In genomic region chr9:122156389-122157078, GRCm38 (mm10) we compare ENCODE assay signal across 12 mouse cellular contexts. TPM values are rescaled to one million over a fixed set of nuclear protein-coding genes. Genes with fewer than 3 reads are reported as not detected.
A peak's percentile ranks its signal among the peaks of the same experiment; 100 is the strongest.
DNase-seq lines count a peak whose midpoint lies in the region; TF ChIP-seq lines count a peak whose summit lies in the region.
"Had no signal": no experiment of that assay in that cellular context is flagged by ENCODE, and none has a peak within 500 bp of the region (broad histone marks: within the 10 kb centered on the region; RNA-seq: fewer than 3 reads in every experiment).

No protein-coding gene starts in this region.

- TF ChIP-seq CTCF in spleen, adult 2 months (IDR thresholded peaks at IDR 0.05; ENCODE audit: extremely low read depth, insufficient read depth, insufficient read length, insufficient replicate concordance): peak; percentile 38; the same call in 1 of the 2 replicates
- TF ChIP-seq CTCF in bone marrow macrophage, adult 2 months (IDR thresholded peaks at IDR 0.05; ENCODE audit: low read depth, low read length): peak; percentile 58; the same call in 1 of the 2 replicates

- peak; percentile 11 for DNase-seq in heart, postnatal 4 days
- DNase-seq in heart, postnatal 14 days: no peak
- DNase-seq in spleen, adult 2 months (ENCODE audit: low read depth in 1 of 2, low spot score in 2 of 2): no peak
- no peak for DNase-seq in spleen, postnatal 36 days (ENCODE audit: low spot score in 2 of 2)
- peak; percentile 19 for DNase-seq in splenic B cell, adult 2 months (ENCODE audit: low read depth, low spot score)
- DNase-seq in natural killer cell, adult 2 months (ENCODE audit: low spot score in 2 of 2): no peak
- no peak for DNase-seq in cerebellum, postnatal 10 days
- DNase-seq: adrenal gland, adult 8-10 months; right cerebral cortex, postnatal 4 days had no signal

- no peaks in the 10 kb centered on the region for H3K4me1 ChIP-seq in spleen, adult 2 months (ENCODE audit: control insufficient read depth, insufficient read depth, insufficient read length)
- peaks cover 2% of the 10 kb centered on the region; the same call in 1 of the 2 replicates for H3K4me1 ChIP-seq in bone marrow macrophage, adult 2 months (ENCODE audit: control insufficient read depth, insufficient read depth, low read length)
- H3K4me1 ChIP-seq: forebrain, embryonic 15.5 days; lung, embryonic 15.5 days had no signal

- H3K27me3 ChIP-seq in spleen, adult 2 months (ENCODE audit: control insufficient read depth, insufficient read depth, low read length): no peaks in the 10 kb centered on the region
- H3K27me3 ChIP-seq in splenic B cell, adult 2 months (ENCODE audit: control insufficient read depth, insufficient read depth, low read length, poor library complexity, severe bottlenecking): no peaks in the 10 kb centered on the region
- H3K27me3 ChIP-seq: forebrain, embryonic 15.5 days; lung, embryonic 15.5 days had no signal

- no peak overlapping the region for H3K4me3 ChIP-seq in spleen, adult 2 months (ENCODE audit: extremely low read depth, insufficient read depth, insufficient read length)
- H3K4me3 ChIP-seq in bone marrow macrophage, adult 2 months (ENCODE audit: insufficient read depth, low read length): no peak overlapping the region
- H3K4me3 ChIP-seq: forebrain, embryonic 15.5 days; lung, embryonic 15.5 days had no signal

- intact Hi-C loops in heart, postnatal 14 days (cut with DNase I): no loop called here

- TF ChIP-seq POLR2A in spleen, adult 2 months (IDR thresholded peaks at IDR 0.05; ENCODE audit: low read depth, low read length): no peak
- TF ChIP-seq POLR2A in bone marrow macrophage, adult 2 months (IDR thresholded peaks at IDR 0.05; ENCODE audit: borderline replicate concordance, low read depth, low read length): no peak

- H3K36me3 ChIP-seq in spleen, adult 2 months (ENCODE audit: control insufficient read depth, insufficient read depth, low read length): peaks cover 14% of the 10 kb centered on the region
- peaks cover 7% of the 10 kb centered on the region; the same call in 1 of the 2 replicates for H3K36me3 ChIP-seq in splenic B cell, adult 2 months (ENCODE audit: control insufficient read depth, insufficient read depth, low read length, poor library complexity, severe bottlenecking)

- H3K27ac ChIP-seq in spleen, adult 2 months (ENCODE audit: insufficient read depth, low read length): no peak overlapping the region
- H3K27ac ChIP-seq in bone marrow macrophage, adult 2 months (ENCODE audit: insufficient read depth, low read depth, low read length): no peak overlapping the region
- H3K27ac ChIP-seq: forebrain, embryonic 15.5 days; lung, embryonic 15.5 days had no signal

- 92% methylated on average over 5 of the region's 5 CpGs for WGBS in spleen, adult 2 months

RNA-seq across cellular contexts. Expression of gene Snrk, which starts 39.5 kb away (rescaled TPM):
- 10 to 100 TPM; 77.8 to 78.7 TPM for total RNA-seq in heart, postnatal 4 days (2021)
- 100 to 1,000 TPM; 173 to 206 TPM for total RNA-seq in heart, postnatal 14 days (2021)
- polyA plus RNA-seq in spleen, adult 2 months (2012; rRNA removed): 36.2 and 41.9 TPM in 2 replicates
- polyA plus RNA-seq in bone marrow macrophage, adult 2 months (2012; ENCODE audit: insufficient read depth, insufficient read length, missing spikeins): 22.6 and 26.1 TPM in 2 replicates

Comparison
In these comparisons a context has a peak if more than half of its experiments do, and no peak if none do; other contexts are left out.
1. DNase-seq: peak in heart, postnatal 4 days (single experiment) and splenic B cell, adult 2 months (single experiment); none in heart, postnatal 14 days (0 of 2), spleen, adult 2 months (0 of 2), spleen, postnatal 36 days (0 of 2), natural killer cell, adult 2 months (0 of 2) and cerebellum, postnatal 10 days (0 of 2).